Mouse (Mus musculus) lung, adult 2 months (tissue): ENCODE results near the gene Tmcc3.

Experiments
- CTCF ChIP-seq: fragments of 200-500 bp; IDR thresholded peaks from 2 replicates; pipeline ENCODE4 v1.5.1; 2011; ENCODE audit warnings: mild to moderate bottlenecking, low read length, control low read depth; ENCODE audit not compliant: insufficient read depth
- POLR2A ChIP-seq: fragments of 200-500 bp; IDR thresholded peaks from 2 replicates; pipeline ENCODE4 v1.6.1; 2011; ENCODE audit warnings: low read depth, mild to moderate bottlenecking, control low read depth, low read length, borderline replicate concordance; ENCODE audit errors: extremely low read depth

DNA sequence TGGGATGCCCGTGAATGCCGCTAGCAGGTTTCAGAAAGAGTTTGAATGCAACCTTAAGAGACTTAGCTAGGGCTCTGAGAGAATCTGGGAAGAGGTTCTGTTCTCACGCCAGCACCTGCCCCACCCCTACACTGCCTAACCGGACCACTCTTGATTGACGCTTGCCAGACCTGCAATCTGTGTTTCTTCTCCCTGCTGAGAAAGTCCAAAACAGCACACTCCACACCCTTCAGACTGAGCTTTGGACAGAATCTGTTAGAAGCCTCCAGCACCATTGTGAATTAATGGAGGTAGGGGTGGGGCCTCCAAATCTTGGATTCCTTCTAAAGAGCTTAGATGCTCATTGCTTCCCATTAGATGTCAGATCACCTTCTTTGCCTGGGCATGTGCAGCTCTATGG lies 277.2 kb downstream of the Tmcc3 start:
- TF ChIP-seq CTCF (no peak), POLR2A (no peak)
